Mouse (Mus musculus): ENCODE data around the gene 4930562C15Rik.

4930562C15Rik gene

DNA sequence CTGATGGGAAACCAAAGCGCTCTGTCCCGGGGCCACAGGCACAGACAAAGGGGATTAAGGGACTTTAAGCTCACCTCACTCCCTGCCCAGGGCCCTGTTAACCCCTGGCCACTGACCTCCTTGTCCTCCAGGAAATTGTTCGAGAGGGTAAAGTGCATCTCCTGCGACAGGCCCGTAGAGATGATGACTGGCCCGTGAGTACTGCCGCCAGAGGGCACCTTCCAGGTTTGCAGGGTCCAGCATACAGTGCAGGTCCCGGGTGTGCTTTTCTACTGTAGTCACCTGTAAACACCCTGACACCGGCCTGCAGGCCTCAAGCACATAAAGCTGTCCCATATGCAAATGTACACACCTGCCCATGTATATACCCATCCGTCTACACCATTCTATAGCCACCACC lies 26.2 kb downstream of the 4930562C15Rik start:
- no peak for DNase-seq (ENCODE audit: low read depth, low spot score)

DNA sequence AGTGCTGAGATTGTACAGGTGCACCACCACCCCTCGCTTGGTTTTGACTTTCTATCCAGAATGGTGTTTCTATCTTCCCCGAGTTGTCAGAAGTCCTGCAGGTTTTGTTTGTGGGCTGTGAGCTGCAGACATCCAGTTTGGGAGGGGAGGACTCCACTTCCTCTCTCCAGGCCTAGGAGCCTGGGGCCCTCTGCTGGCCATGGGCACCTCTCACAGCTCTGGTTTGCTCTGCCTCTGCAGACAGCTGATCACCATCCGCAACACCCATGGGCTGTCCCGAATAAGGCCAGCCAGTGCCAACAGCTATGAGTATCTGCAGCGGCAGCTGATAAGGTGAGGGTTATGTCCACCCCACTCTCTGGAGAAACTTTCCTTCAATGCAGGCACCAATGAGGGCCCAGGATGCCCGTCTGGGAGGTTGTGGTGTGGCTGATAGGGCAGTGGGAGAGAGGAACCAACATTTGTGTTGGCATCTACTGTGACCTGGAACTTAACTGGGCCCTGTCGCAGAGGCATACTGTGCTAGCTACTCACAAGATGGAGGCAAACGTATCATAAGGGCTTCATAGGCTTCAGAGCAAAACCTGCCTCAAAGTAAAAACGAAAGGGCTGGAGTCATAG lies 27.8 kb downstream of the 4930562C15Rik start:
- DNase-seq (ENCODE audit: low read depth, low spot score), result peak; percentile 86

DNA sequence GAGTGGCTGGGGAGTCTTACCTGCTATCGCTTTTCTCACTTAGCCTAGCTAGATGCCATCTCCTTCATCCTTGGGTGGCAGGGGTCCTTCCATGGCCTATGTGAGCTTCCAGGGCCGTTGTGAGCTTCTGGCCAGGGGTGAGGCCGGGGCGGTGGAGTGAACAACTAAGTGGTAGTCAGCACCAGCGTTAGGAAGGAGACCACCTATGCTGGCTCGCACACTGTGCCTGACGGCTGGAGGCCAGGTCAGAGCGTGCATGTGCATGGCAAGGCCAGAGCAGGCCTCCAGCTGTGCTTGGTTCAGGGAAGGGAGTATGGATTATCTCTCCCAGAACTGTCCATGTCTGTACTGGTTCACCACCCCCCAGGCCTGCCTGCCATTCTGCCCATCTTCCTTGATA lies 28.5 kb downstream of the 4930562C15Rik start:
- DNase-seq (ENCODE audit: low read depth, low spot score), result no peak

DNA sequence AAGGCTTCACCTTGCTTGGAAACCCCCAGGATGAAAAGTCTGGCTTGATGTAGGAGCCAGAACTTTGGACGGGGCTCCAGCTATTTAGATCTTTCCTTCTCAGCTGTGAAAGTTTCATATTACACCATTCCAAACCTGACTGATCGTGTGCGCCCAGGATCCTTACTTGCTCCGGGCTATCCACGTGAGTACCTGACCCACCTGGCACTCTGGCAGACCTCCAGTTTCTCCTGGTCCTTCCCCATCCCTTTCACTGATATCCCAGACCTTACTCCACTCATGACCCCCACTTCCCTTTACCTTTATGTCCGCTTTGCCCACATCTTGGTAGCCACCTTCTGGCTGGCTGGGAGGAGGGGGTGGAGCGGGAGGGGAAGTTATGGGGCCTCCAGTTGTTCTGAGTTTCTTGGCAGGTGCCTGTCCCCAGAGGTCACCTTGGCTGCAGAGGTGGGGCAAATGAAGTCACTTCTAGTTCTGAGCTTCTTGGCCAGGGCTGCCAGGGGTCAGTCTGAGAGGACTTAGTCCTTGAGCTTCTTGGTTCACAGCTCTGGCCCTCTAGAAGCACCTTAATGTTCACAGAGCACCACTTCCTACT lies 31.0 kb downstream of the 4930562C15Rik start:
- no peak for DNase-seq (ENCODE audit: low read depth, low spot score)

DNA sequence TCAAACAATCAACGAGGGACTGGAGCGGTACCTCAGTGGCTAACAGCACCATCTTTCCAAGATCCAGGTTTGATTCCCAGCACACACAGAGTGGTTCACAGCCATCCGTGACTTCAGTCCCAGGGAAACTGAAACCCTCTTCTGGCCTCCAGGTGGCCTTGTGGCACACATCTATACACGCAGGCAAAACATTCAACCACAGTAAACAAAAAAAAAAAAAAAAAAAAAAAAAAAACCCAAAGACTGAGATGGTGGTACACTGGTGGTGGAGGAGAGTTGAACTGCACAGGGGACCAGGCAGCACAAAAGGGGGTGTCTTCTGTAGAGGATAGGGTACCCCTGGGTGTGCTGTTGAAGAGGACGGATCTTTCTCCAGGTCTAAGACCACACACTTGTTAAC lies 35.3 kb downstream of the 4930562C15Rik start:
- no peak for DNase-seq (ENCODE audit: low read depth, low spot score)

DNA sequence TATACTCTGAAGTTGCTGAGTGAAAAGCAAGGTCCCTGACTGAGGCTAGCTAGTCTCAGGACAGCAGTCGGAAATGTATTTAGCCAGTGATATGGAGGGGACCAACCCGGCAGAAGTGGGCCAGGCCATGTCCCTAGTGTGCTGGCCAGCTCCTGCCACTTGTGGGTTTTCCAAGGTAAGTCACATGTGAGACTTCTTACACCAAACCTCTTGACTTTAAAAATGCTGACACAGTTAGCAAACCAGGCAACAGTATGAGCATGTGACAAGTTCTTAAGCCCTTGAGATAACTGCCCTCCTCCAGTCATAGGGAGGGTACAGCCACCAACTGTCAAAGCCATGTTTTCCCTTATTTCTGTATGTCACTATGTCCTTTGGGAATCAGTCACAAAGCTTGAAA lies 36.7 kb downstream of the 4930562C15Rik start:
- DNase-seq (ENCODE audit: low read depth, low spot score), result no peak

DNA sequence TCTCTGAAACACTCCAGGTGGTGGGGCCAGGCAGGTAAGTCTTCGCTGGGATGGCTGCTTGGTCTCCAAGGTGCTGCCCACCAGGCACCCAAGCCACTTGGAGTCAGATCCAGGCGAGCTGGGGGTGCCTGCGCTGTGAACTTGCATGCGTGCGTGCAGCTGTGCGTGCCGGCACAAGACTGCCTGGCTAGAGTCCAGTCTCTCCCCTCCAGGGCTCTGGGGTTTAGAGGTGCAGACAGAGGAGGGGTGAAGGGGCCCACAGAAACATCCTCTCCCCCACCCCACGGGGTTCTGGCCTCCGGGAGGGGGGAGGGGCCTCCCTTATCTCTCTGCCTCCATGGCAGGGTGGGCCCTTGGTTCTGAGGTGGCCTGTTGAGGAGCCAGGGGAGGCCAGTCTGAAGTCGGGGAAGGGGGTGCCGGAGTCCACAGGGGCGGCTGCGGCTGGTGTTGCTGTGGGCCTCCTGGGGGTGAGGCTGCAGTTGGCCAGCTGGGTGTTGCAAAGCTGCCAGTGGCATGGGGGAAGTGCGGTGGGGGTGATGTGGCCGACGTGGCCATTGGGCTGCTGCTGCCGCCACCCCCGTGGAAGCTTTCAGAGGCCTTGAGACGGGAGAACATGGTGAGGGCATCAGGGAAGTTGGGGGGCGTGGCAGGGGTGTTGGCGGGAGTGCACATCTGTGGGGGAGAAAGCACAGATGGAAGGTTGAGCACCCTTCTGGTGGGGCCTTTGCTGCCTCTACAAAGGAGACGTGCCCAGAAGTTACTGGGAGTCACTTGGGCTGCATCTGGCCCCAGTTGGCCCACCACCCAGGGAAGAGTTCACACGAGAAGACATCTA lies 40.2 kb downstream of the 4930562C15Rik start:
- DNase-seq (ENCODE audit: low read depth, low spot score), result no peak

DNA sequence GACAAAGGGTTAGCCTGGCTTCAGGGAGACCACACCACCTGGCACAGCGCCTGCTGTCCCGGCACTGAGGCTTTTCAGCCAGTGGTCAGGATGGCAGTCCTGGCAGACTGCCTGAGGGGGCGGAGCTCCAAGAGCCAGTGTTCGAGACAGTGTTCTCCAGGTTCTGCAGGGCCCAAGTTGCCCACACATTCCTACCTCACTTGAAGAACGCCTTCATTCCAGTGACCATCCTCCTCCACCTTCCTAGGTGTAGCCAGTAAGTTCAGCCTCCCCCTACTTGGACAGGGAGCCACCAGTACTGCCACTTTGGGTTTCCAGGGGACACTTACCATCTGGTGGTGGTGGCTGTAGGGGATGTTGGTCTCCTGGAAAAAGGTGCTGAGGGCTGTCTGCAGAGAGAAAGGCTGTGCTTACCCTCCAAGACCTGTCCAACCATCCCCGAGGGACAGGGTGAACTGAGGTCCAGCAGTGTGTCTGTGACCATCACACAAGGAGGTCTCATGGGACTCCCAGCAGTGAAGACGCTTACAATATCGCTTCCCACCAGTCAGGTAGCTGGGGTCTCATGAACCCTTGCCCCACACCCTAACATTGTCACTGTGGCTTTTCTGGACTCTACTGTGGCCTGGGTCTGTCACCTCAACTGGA lies 40.9 kb downstream of the 4930562C15Rik start:
- no peak for DNase-seq (ENCODE audit: low read depth, low spot score)

DNA sequence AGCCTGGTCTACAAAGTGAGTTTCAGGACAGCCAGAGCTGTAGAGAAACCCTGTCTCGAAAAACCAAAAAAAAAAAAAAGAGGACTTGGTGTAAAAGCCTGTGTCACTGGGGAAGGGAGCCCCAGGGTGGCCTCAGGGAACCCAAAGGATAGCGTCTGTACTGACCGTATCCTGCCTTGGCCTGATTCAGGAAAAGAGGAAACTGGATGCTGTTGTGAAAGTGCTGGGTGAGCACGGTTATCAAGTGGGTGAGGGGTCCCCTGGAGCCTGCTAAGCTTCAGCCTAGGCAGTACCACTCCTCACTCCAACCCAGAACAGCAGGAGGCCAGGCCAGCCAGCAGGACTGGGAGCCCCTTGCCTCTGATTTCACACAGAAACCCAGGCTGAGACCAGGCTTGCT lies 42.0 kb downstream of the 4930562C15Rik start:
- DNase-seq (ENCODE audit: low read depth, low spot score), result no peak

DNA sequence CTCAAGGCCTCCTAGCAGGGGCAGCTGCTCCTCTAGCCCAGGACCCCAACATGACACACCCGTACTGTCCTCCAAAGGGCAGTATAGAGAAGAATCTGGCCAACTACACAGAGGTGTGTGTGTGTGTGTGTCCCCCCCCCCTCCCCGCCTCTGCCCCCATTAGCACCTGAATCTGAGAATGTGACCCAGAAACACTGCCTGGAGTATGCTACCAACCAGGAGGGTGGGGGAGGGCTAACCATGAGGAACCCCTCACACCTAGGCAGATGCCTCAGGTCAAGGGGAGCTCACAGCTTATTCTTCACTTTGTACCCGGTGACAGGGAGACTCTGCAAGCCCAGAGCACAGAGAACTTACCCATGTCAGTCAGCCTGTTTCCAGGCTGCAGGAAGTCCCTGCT lies 42.5 kb downstream of the 4930562C15Rik start:
- no peak for DNase-seq (ENCODE audit: low read depth, low spot score)

DNA sequence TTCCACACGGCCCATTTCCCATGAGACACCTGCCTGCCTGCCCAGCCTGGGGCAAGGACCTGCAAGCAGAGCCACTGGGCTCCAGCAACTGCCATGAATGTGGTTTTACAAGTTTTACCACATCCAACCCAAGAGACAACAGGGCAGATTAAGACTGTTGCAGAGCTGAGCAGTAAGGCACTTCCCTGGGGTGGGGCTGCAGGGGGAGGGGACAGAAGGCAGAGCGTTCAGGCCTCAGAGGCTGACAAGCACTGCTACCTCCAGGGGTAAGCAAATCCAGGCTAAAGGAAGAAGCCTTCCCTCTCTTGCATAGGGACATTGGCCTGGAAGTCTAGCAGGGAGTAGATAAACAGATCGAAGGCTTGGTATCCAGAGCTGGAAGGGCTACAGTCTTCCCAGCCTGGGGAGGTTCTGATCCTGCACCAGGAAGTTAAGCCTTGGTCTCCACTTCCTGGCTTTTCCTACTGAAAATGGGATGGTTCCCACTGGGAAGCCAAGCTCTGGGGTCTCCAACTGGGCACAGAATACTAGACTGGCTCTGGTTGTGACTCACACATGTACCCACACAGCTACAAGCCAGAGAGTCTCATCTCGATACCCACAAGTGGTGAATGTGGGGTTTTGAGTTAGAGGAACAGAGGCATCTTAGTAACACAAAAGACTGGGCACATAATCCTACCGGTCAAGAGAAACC lies 43.1 kb downstream of the 4930562C15Rik start:
- peak; percentile 61 for DNase-seq (ENCODE audit: low read depth, low spot score)

DNA sequence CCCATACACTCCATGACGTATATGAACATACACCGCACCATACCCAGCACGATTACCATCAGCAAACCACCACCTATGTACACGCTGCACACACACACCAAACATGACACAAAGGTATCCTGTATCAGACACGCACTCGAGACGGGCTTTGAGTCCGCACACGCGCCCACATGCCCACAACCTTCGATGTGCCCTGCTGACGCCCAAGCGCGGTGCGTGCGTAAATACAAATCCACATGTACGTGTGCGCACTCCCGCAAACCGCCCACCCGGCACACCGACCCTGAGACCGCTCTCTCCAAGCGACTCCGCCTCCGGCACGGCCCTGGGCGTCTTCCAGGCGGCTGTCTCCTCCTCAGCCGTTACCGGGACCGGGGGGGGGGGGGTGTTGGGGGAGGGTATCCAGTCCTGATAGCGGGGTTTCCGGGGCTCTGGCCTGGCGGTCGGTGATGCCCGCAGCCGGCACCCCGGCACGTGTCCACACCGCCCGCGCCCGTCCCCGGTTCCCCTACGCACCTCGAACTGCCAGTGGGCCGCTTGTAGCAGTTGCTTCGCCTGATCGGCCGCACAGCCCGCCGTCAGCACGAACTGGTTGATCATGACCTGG lies 44.0 kb downstream of the 4930562C15Rik start:
- peak; percentile 53 for DNase-seq (ENCODE audit: low read depth, low spot score)

DNA sequence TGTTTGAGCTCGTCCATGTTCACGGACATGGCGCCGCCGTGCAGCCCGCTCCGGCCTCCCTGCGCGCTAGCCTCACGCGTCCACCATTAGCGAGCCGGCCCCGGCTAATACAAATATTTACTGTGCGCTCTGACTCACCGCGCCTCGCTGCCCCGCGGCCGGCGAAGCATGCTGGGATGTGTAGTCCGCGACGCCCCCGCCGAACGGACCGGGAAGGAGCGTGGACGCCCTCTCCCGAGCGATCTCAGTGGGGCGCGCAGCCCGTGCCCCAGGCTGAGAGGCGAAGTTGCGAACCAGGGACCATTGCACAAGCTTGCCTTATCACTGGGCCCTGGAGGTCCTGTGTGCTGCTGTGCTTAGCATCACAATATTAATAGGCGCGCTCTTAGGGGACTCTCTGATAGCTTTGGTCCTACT lies 44.5 kb downstream of the 4930562C15Rik start:
- peak; percentile 88 for DNase-seq (ENCODE audit: low read depth, low spot score)

DNA sequence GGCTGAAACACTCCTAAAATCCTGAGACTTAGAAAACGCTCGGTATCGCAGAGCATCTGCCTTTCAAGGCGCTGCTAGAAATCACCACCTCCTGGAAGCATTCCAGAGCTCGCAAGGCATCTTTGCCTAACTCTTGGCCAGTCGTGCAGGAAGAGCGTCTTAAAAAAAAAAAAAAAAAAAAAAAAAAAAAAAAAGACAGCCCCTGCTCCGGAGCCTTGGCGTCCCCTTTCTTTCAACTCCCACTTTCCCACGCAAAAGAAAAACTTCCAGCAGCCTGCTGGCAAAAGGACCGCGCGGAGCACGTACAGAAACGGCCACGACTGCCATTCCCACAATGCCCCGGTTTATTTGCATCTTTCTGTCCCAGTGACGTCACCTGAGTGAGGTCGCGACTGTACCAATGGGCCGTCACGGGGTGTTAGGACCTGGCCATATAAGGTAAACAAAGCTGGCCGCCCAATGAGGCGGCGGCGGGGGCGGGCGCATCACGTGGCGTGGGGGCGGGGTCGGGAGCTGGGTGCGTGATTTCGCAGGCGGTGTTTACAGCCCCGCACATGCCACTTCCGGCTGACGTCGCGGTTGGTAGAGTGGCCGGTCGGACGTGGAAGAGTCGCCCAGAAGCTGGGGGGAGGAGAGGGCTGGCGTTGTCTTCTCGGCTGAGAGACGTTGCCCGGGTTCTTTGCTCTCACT lies 45.1 kb downstream of the 4930562C15Rik start, which contains the start of gene Ubald1:
Gene Ubald1, minus strand, starts transcription at position 180 of the 690 bp plus-strand sequence.
- DNase-seq (ENCODE audit: low read depth, low spot score), result peak; percentile 100

DNA sequence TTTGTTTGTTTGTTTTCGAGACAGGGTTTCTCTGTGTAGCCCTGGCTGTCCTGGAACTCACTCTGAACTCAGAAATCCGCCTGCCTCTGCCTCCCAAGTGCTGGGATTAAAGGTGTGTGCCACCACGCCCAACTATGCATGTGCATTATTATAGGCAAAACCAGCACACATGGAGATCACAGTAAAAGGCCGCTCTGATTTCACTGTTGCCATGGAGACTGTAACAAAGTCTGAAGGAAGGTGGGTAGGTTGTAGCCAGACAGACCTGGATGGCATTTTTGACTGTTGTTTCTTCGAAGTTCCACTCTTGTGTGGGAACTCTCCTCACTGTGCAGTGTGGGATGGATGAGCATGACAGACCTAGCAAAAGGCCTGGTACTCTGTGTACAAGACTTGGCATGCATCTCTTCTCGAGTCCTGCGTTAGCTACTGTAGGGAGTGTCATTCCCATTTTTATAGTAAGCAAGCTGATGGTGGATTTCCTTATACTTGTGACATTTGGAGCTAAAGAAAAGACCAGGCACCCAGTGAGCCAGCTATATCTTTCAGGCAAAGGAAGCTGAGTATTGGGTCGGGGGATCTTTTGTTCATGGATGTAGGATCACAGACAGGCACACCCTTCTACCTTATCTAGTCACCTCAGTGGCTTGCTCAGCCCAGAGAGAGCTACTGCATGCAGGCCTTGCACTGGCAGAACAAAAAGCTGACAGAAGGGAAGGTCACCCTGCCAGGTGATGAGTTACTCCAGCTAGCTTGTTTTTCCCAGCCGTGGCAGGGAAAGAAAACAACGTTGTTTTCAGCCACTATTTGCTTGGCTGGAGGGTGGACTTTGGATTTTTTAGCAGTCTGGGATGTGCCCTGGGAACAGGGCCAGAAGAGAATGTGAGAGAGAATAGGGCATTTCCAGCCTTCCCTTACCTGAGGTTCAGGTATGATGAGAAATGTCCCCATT lies 46.5 kb downstream of the 4930562C15Rik start:
- no peak for DNase-seq (ENCODE audit: low read depth, low spot score)

DNA sequence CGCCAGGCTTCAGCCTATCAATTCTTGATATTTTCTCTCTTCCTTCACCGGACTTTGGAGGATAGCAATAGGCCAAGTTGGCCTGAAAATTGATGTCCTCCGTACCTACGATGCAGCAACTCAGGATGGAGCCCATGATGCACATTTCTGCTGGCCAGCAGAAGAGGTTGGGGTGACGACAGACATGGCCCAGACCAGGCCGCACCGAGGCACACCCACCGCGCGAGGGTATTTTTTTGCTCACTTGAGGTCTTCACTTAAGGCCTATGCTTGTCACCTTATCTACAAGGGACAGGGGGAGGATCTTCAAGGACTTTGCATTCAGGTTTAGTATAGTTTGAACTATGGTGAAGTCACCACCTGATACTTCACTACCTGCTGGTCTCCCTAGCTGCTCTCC lies 49.7 kb downstream of the 4930562C15Rik start:
- no peak for DNase-seq (ENCODE audit: low read depth, low spot score)

DNA sequence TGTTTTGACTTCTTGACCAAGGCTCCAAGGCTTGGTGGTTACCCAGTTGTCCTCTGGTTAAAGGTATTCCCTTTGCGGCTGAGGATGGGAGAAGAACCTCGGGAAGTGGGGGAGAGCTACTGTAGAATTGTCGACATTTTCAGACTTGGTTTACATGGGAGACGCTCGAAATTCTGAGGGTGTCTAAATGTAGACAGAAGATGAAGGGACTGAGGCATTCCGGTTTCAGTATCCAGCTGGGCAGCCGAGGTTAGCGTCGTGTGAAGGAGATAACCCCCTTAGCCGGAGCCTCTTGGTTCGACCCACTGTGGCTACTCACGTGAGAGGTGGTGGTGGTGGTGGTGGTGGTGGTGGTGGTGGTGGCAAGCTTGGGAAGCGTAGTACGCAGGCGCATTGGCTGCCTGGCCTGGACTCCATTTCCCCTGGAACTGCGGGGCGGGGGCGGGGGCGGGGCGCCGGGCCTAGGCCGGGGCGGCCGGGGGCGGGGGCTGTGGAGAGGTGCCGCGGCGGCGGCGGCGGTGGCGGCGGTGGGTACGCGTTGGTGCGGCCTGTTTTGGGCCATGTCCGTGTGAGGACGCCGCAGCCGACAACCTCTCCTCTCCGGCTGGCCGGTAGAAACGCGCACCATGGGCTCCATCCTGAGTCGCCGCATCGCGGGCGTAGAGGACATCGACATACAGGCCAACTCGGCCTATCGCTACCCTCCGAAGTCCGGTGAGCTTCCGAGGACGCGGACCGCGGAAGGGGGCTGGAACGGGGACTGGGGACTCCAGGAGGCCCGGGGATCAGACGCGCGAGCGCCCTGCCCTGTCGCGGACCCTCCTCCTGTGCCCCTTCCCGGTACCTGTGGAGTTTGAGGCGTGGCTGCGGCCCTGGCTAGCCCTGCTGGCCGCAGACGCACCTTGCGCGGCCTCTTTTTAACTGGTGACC lies 50.8 kb downstream of the 4930562C15Rik start, which contains the start of gene Mgrn1:
Gene Mgrn1, plus strand, starts transcription at position 490 of the 930 bp plus-strand sequence.
- DNase-seq (ENCODE audit: low read depth, low spot score), result peak; percentile 93

DNA sequence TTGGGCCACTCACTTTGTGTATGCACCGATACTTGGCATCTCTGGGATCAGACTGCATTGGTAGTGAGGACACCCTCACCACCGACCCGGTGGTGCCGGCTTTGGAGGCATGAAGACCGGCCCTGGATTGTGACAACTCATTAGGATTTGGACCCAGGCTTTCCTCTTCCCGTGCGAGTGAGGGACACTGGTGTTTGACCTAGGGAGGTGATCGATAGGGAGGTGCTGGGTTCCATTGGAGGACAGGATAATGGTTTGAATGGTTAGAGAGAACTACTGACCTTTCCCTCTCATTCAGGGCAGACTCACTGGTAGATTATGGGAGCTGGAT lies 51.4 kb downstream of the 4930562C15Rik start:
- peak; percentile 44 for DNase-seq (ENCODE audit: low read depth, low spot score)
